Mouse (Mus musculus): ENCODE measurements around the gene Rtel1. TPM values are rescaled to one million over a fixed set of nuclear protein-coding genes. Genes with fewer than 3 reads are reported as not detected.

Rtel1 gene
- total RNA-seq (2023) = 10 to 100 TPM; 38.8 to 42.1 TPM

GRCm38 (mm10) chr2:181319248-181320102 is at the start of gene Rtel1:
Rtel1 (plus strand) TSS chr2:181319739.

DNA sequence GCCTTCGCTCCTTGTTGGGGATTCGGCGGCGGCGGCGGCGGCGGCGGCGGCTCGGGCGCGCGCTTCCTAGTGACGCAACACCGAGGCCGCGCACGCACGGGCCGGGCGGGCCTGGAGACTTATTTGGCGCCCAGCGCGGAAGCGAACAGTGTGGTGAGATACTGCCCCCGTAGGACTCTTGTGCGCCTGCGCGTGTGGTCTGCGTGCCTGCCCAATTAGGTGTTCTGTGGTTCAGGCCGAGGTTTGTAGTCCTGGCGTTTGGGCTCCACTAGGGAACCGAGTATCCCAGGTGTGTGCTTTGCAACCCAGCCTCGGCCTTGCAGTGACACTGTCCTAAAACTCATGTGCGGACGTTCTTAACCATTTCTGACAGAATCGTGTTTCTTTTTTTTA is 31.6 kb upstream of the Rtel1 start, which contains the start of gene Gmeb2:
TSS of gene Gmeb2 (minus strand) at position 78 of the 393 bp plus-strand sequence.

DNA sequence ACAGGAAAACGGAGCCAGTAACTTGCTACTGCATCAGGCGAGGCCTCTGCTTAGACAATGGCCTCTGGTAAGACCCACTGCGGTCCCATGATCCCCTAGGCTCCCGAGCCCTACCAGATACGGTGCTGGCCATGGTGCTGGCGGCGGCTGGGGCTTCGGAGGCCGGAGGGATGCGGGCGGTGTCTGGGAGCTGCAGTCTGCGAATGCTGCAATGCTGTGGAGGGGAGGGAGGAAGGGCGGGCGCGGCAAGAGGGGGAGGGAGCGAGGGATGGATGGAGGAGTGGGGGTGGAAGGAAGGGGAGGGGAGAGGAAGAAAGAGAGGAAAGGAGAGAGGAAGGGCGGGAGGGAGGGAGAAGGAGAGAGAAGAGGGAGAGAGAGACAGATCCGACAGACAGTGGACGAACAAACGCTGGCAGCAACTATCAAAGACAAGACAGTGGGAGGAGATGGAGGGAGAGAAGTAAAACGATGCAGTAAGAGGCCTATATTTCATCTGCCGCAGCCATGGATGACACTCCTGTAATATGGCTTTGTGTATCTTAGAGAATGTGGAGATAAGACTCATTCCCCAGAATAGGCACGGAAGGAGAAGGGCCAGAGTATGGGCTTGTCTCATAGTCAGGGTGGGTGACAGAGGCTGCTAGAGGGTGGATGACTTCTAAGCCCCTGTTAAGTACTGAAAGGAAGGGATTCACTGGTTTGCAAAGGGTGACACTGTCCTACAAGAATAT is 5.3 kb upstream of the Rtel1 start, which contains the start of gene Stmn3:
TSS of gene Stmn3 (minus strand) at position 421 of the 731 bp plus-strand sequence.

GRCm38 (mm10) chr2:181364860-181365596 is 45.5 kb downstream of the Rtel1 start, which contains the start of the genes Zgpat and Arfrp1:
Zgpat (plus strand) TSS chr2:181364928.
Arfrp1 (minus strand) TSS chr2:181365404.

DNA sequence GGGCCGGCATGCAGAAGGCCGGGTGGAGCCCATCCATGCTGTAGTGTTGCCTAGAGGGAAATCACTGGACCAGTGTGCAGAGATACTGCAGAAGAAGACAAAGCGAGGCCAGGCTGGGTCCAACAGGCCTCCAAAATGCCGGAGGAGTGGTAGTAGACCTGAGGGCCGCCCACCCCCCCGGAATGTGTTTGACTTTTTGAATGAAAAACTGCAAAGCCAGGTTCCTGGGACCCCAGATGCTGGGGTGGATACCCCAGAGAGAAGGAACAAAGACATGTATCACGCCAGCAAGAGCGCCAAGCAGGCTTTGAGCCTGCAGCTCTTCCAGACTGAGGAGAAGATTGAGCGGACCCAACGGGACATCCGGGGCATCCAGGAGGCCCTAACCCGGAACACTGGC is 60.2 kb downstream of the Rtel1 start, which contains the start of gene Lime1:
TSS of gene Lime1 (plus strand) at position 301 of the 400 bp plus-strand sequence.

Other genes starting within 250 kb of the Rtel1 start
- gene Kcnq2, start 184.4 kb upstream of the Rtel1 start, total RNA-seq (2023) = not detected
- gene Eef1a2, start 162.7 kb upstream of the Rtel1 start, total RNA-seq (2023) = under 1 TPM in 1 of 2 experiments, not detected in 1; 0.16 TPM
- 10 to 100 TPM; 14.9 to 27.4 TPM for gene Ppdpf, start 132.5 kb upstream of the Rtel1 start, total RNA-seq (2023)
- gene Ptk6, start 117.0 kb upstream of the Rtel1 start, total RNA-seq (2023) = not detected
- under 1 TPM in 1 of 2 experiments, not detected in 1; 0.13 TPM for gene Srms, start 106.6 kb upstream of the Rtel1 start, total RNA-seq (2023)
- gene Fndc11, start 99.7 kb upstream of the Rtel1 start, total RNA-seq (2023) = not detected
- 10 to 100 TPM; 48.9 to 62.2 TPM for gene Helz2, start 77.7 kb upstream of the Rtel1 start, total RNA-seq (2023)
- gene Gmeb2, start 31.7 kb upstream of the Rtel1 start, total RNA-seq (2023) = 10 to 100 TPM; 30.5 to 31.6 TPM
- gene Stmn3, start 5.2 kb upstream of the Rtel1 start, total RNA-seq (2023) = not detected
- 10 to 100 TPM; 23.4 to 24.6 TPM for gene Zgpat, start 45.2 kb downstream of the Rtel1 start, total RNA-seq (2023)
- 10 to 100 TPM; 33.2 to 37.4 TPM for gene Arfrp1, start 45.7 kb downstream of the Rtel1 start, total RNA-seq (2023)
- 10 to 100 TPM; 24.6 to 31.5 TPM for gene Lime1, start 60.3 kb downstream of the Rtel1 start, total RNA-seq (2023)
- 1 to 10 TPM in 1 of 2 experiments, under 1 TPM in 1; 0.95 to 1.6 TPM for gene Zbtb46, start 139.7 kb downstream of the Rtel1 start, total RNA-seq (2023)
- not detected for gene Abhd16b, start 173.5 kb downstream of the Rtel1 start, total RNA-seq (2023)
- gene Tpd52l2, start 177.4 kb downstream of the Rtel1 start, total RNA-seq (2023) = 10 to 100 TPM; 58.9 to 61.2 TPM
- gene Dnajc5, start 200.7 kb downstream of the Rtel1 start, total RNA-seq (2023) = 100 to 1,000 TPM; 114 to 122 TPM